Mouse (Mus musculus): ENCODE results near the gene Clcn2. TPM values are rescaled to one million over a fixed set of nuclear protein-coding genes. Genes with fewer than 3 reads are reported as not detected.

Gene Clcn2
- total and polyA plus RNA-seq, 3 experiments: 5.4 to 9.4 TPM; not detected in 1

DNA sequence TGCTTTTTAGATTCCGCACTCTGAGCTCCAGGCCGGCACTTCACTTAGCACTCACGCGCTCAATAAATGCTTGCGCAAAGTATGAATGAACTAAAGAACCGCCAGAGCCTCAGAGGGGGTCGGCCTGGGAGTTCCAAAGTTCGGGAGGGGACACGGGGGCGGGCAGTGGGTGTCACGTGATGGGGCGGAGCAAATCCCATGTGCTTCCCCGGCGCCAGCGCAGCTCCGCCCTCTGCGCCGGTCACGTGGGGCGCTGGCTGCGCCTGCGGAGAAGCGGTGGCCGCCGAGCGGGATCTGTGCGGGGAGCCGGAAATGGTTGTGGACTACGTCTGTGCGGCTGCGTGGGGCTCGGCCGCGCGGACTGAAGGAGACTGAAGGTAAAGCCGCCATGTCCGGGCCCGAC, 45.0 kb downstream of the Clcn2 start (continued):
- TF ChIP-seq CHD1 (IDR thresholded peaks at IDR 0.05; ENCODE audit: low read depth, low read length) (no peak), SIN3A (IDR thresholded peaks at IDR 0.05; ENCODE audit: low read length) (peak; percentile 80), ELF1 (IDR thresholded peaks at IDR 0.05; ENCODE audit: low read depth, low read length) (peak; percentile 72), ZMIZ1 (IDR thresholded peaks at IDR 0.05; ENCODE audit: low read depth, low read length) (no peak), MXI1 (IDR thresholded peaks at IDR 0.05; ENCODE audit: low read depth, low read length) (peak; percentile 77; the same call in 1 of the 2 replicates), POLR2AphosphoS5 (IDR thresholded peaks at IDR 0.05; ENCODE audit: borderline replicate concordance, low read depth, low read length) (no peak), GABPA (IDR thresholded peaks at IDR 0.05; ENCODE audit: low read depth, low read length) (no peak), TAL1 (IDR thresholded peaks at IDR 0.05; ENCODE audit: low read length) (no peak), MYC (IDR thresholded peaks at IDR 0.05; ENCODE audit: low read depth, low read length) (peak; percentile 85), ZC3H11A (IDR thresholded peaks at IDR 0.05; ENCODE audit: low read depth, low read length) (no peak), ZKSCAN1 (IDR thresholded peaks at IDR 0.05; ENCODE audit: low read depth, low read length) (no peak)

GRCm38 (mm10) chr16:20671886-20672285, 45.7 kb downstream of the Clcn2 start:
- H3K9ac ChIP-seq (ENCODE audit: control insufficient read depth, low read depth, low read length, poor library complexity, severe bottlenecking): peak overlapping the region; percentile 72
- DNase-seq (ENCODE audit: low read depth, low spot score): peak; percentile 83
- H3K36me3 ChIP-seq (ENCODE audit: control insufficient read depth in 1 of 2, insufficient read depth in 2 of 2, low read length in 2 of 2): peaks cover 17 to 26% of the 10 kb centered on the region in 2 experiments
- H3K27ac ChIP-seq (ENCODE audit: control insufficient read depth, low read depth, low read length): peak overlapping the region; percentile 71
- H3K4me3 ChIP-seq (ENCODE audit: control insufficient read depth in 1 of 2, insufficient read depth in 1 of 2, low read depth in 2 of 2, low read length in 2 of 2): peak overlapping the region; percentile 63 to 87
- TF ChIP-seq ZMIZ1 (IDR thresholded peaks at IDR 0.05; ENCODE audit: low read depth, low read length) (peak; percentile 41; the same call in 1 of the 2 replicates), JUND (IDR thresholded peaks at IDR 0.05; ENCODE audit: low read depth, low read length) (no peak), SIN3A (IDR thresholded peaks at IDR 0.05; ENCODE audit: low read length) (no peak; the same call in 1 of the 2 replicates), MYB (IDR thresholded peaks at IDR 0.05; ENCODE audit: low read depth, low read length) (no peak), RCOR1 (IDR thresholded peaks at IDR 0.05; ENCODE audit: low read depth, low read length) (peak; percentile 46; the same call in 1 of the 2 replicates), EP300 (IDR thresholded peaks at IDR 0.05; ENCODE audit: low read depth in 1 of 2, low read length in 2 of 2) (no peak), ZNF384 (IDR thresholded peaks at IDR 0.05; ENCODE audit: low read depth, low read length) (peak; percentile 5; the same call in 1 of the 2 replicates), UBTF (IDR thresholded peaks at IDR 0.05; ENCODE audit: borderline replicate concordance, insufficient read depth, low read depth, low read length) (no peak), MEF2A (IDR thresholded peaks at IDR 0.05; ENCODE audit: extremely low read depth, insufficient replicate concordance, low read depth, low read length, poor library complexity, severe bottlenecking) (no peak), POLR2A (IDR thresholded peaks at IDR 0.05; ENCODE audit: control insufficient read depth in 1 of 2, insufficient read depth in 1 of 2, low read depth in 1 of 2, low read length in 2 of 2, poor library complexity in 1 of 2) (no peak; a peak in 1 of 4 replicates), ETS1 (IDR thresholded peaks at IDR 0.05; ENCODE audit: low read depth, low read length) (peak; percentile 37; the same call in 1 of the 2 replicates), MAZ (IDR thresholded peaks at IDR 0.05; ENCODE audit: low read depth, low read length) (no peak; the same call in 1 of the 2 replicates), USF1 (IDR thresholded peaks at IDR 0.05; ENCODE audit: low read depth, low read length) (0 out of 2 replicates have a peak, but pooled peaks have one; percentile 2), ELF1 (IDR thresholded peaks at IDR 0.05; ENCODE audit: low read depth, low read length) (0 out of 2 replicates have a peak, but pooled peaks have one; percentile 12), CTCF (IDR thresholded peaks at IDR 0.05 in 2 of 3, conservative IDR thresholded peaks at IDR 0.05 in 1 of 3; ENCODE audit: control insufficient read depth in 1 of 3, insufficient read depth in 1 of 3, low read depth in 2 of 3, low read length in 3 of 3, poor library complexity in 1 of 3, severe bottlenecking in 1 of 3) (peak in 1 of 3 experiments; percentile 14; a peak in 1 of 6 replicates), NELFE (IDR thresholded peaks at IDR 0.05; ENCODE audit: low read depth, low read length) (no peak), POLR2AphosphoS2 (IDR thresholded peaks at IDR 0.05; ENCODE audit: low read length) (no peak; the same call in 1 of the 2 replicates)
- peaks cover 8 to 16% of the 10 kb centered on the region in 2 experiments for H3K4me1 ChIP-seq (ENCODE audit: control insufficient read depth in 1 of 2, insufficient read depth in 2 of 2, low read length in 2 of 2)
- no peaks in the 10 kb centered on the region for H3K27me3 ChIP-seq (ENCODE audit: control insufficient read depth in 1 of 2, insufficient read depth in 2 of 2, low read length in 2 of 2)
- H3K79me2 ChIP-seq (ENCODE audit: control insufficient read depth, insufficient read depth, low read length, poor library complexity): peaks cover 39% of the 10 kb centered on the region
- no peaks in the 10 kb centered on the region for H3K9me3 ChIP-seq (replicated peaks; ENCODE audit: insufficient read depth, low read length)

Measured in MEL (cell line).